Mouse (Mus musculus): ENCODE measurements around the gene Zfp322a. TPM values are rescaled to one million over a fixed set of nuclear protein-coding genes. Genes with fewer than 3 reads are reported as not detected.

Gene Zfp322a
- polyA plus RNA-seq, 1 experiment = 0.01 TPM

- H3K4me1 ChIP-seq (ENCODE audit: control insufficient read depth) = peaks cover 22% of the 10 kb centered on the region
- no peaks in the 10 kb centered on the region for H3K36me3 ChIP-seq (ENCODE audit: control insufficient read depth)
- peaks cover 61% of the 10 kb centered on the region for H3K27me3 ChIP-seq (ENCODE audit: control insufficient read depth)
- H3K4me3 ChIP-seq (replicated peaks) = peak overlapping the region; percentile 48
- TF ChIP-seq TAL1 (IDR thresholded peaks at IDR 0.05; ENCODE audit: low read length) (no peak), GATA1 (IDR thresholded peaks at IDR 0.05; ENCODE audit: low read length) (no peak)
- H3K9me3 ChIP-seq (ENCODE audit: control insufficient read depth, low read length) = no peaks in the 10 kb centered on the region
Observed at GRCm38 (mm10) chr13:23306707-23307068, 62.3 kb downstream of the Zfp322a start.

Other genes starting within 250 kb of the Zfp322a start
- gene Vmn1r218, start 236.1 kb downstream of the Zfp322a start, polyA plus RNA-seq (2012) = not detected in 2 replicates
- not detected in 2 replicates for gene Vmn1r219, start 209.9 kb downstream of the Zfp322a start, polyA plus RNA-seq (2012)
- not detected in 2 replicates for gene Vmn1r220, start 181.2 kb downstream of the Zfp322a start, polyA plus RNA-seq (2012)
- gene Vmn1r221, start 155.1 kb downstream of the Zfp322a start, polyA plus RNA-seq (2012) = not detected in 2 replicates
- gene Vmn1r222, start 133.3 kb downstream of the Zfp322a start, polyA plus RNA-seq (2012) = not detected in 2 replicates
- gene Vmn1r223, start 122.1 kb downstream of the Zfp322a start, polyA plus RNA-seq (2012) = not detected in 2 replicates
- gene Abt1, start 54.7 kb upstream of the Zfp322a start, polyA plus RNA-seq (2012) = 0.76 and 0.84 TPM in 2 replicates
- gene Btn1a1, start 96.7 kb upstream of the Zfp322a start, polyA plus RNA-seq (2012) = 0.15 and 0.16 TPM in 2 replicates
- not detected in 2 replicates for gene Btn2a2, start 119.6 kb upstream of the Zfp322a start, polyA plus RNA-seq (2012)
- 10.1 and 19.7 TPM in 2 replicates for gene Hist1h4h, start 161.8 kb upstream of the Zfp322a start, polyA plus RNA-seq (2012)
- 52.5 and 62.7 TPM in 2 replicates for gene Hist1h2af, start 164.7 kb upstream of the Zfp322a start, polyA plus RNA-seq (2012)
- gene Hist1h3g, start 166.2 kb upstream of the Zfp322a start, polyA plus RNA-seq (2012) = 8.8 and 11.7 TPM in 2 replicates
- 0.43 and 3.0 TPM in 2 replicates for gene Hist1h2bh, start 174.2 kb upstream of the Zfp322a start, polyA plus RNA-seq (2012)
- 1.3 and 3.3 TPM in 2 replicates for gene Hist1h3f, start 174.8 kb upstream of the Zfp322a start, polyA plus RNA-seq (2012)
- 8.3 and 13.8 TPM in 2 replicates for gene Hist1h4f, start 182.4 kb upstream of the Zfp322a start, polyA plus RNA-seq (2012)
- 0.51 and 0.95 TPM in 2 replicates for gene Hist1h1d, start 184.1 kb upstream of the Zfp322a start, polyA plus RNA-seq (2012)
- 2.9 and 16.6 TPM in 2 replicates for gene Hist1h3e, start 193.2 kb upstream of the Zfp322a start, polyA plus RNA-seq (2012)
- 3.6 and 5.2 TPM in 2 replicates for gene Hist1h2ae, start 202.0 kb upstream of the Zfp322a start, polyA plus RNA-seq (2012)
- 14.5 and 18.7 TPM in 2 replicates for gene Hist1h2bg, start 202.2 kb upstream of the Zfp322a start, polyA plus RNA-seq (2012)
- 6.6 and 15.6 TPM in 2 replicates for gene Hist1h2bf, start 205.0 kb upstream of the Zfp322a start, polyA plus RNA-seq (2012)
- gene Hist1h2ad, start 205.2 kb upstream of the Zfp322a start, polyA plus RNA-seq (2012) = 5.1 and 8.3 TPM in 2 replicates
- 1.6 and 4.7 TPM in 2 replicates for gene Hist1h3d, start 206.6 kb upstream of the Zfp322a start, polyA plus RNA-seq (2012)
- gene Hist1h4d, start 212.4 kb upstream of the Zfp322a start, polyA plus RNA-seq (2012) = 5.1 and 11.8 TPM in 2 replicates